Mouse (Mus musculus) ES-Bruce4 (cell line): ENCODE data around the gene Dhx57. TPM values are rescaled to one million over a fixed set of nuclear protein-coding genes. Genes with fewer than 3 reads are reported as not detected.
"Not testable (repeated sequence)": the region's sequence is repeated elsewhere in the genome, so short reads cannot be mapped to it uniquely, and the experiment has no call there.

Experiments used
- H3K27ac ChIP-seq: 2 replicates; pipeline ENCODE4 v1.5.1; 2012; ENCODE audit warnings: low read length, inconsistent platforms; ENCODE audit not compliant: insufficient read depth
- H3K27me3 ChIP-seq: 2 replicates; pipeline ENCODE4 v1.6.1; 2012; ENCODE audit warnings: mild to moderate bottlenecking, low read length, inconsistent platforms; ENCODE audit not compliant: control insufficient read depth, poor library complexity, insufficient read depth, severe bottlenecking
- H3K36me3 ChIP-seq: 2 replicates; pipeline ENCODE4 v1.6.1; 2012; ENCODE audit warnings: inconsistent platforms, mild to moderate bottlenecking, low read length, moderate library complexity; ENCODE audit not compliant: control insufficient read depth, poor library complexity, insufficient read depth, severe bottlenecking
- H3K4me1 ChIP-seq: one replicate; pipeline ENCODE4 v1.8.1; 2011; ENCODE audit warnings: low read length; ENCODE audit not compliant: control insufficient read depth, insufficient read depth
- H3K4me3 ChIP-seq: 2 replicates; pipeline ENCODE4 v1.5.1; 2011; ENCODE audit warnings: low read depth, mild to moderate bottlenecking, low read length
- H3K9ac ChIP-seq: 2 replicates; pipeline ENCODE4 v1.6.1; 2012; ENCODE audit warnings: low read depth, mild to moderate bottlenecking, inconsistent platforms; ENCODE audit not compliant: poor library complexity, severe bottlenecking
- H3K9me3 ChIP-seq: replicated peaks from 2 replicates; pipeline ENCODE4 v1.6.1; 2012; ENCODE audit warnings: mild to moderate bottlenecking, low read length, inconsistent platforms; ENCODE audit not compliant: control insufficient read depth, poor library complexity, insufficient read depth, severe bottlenecking
- CTCF ChIP-seq: IDR thresholded peaks from one replicate; pipeline ENCODE4 v1.8.1; 2011; ENCODE audit warnings: low read depth, low read length
- EP300 ChIP-seq: IDR thresholded peaks from 2 replicates; pipeline ENCODE4 v1.6.1; 2011; ENCODE audit warnings: low read depth, low read length; ENCODE audit not compliant: insufficient read depth
- POLR2A ChIP-seq: IDR thresholded peaks from one replicate; pipeline ENCODE4 v1.8.1; 2011; ENCODE audit warnings: low read length; ENCODE audit not compliant: insufficient read depth
- polyA plus RNA-seq: library from polyadenylated mRNA; stranded (reverse); fragments of >200 nt; gene quantifications from 2 replicates; pipeline ENCODE4 v1.2.4, GENCODE M21; 2011; ENCODE audit warnings: low read depth; ENCODE audit not compliant: missing spikeins, insufficient read depth, insufficient read length

Dhx57 gene
- polyA plus RNA-seq, 1 experiment = 26.4 TPM

DNA sequence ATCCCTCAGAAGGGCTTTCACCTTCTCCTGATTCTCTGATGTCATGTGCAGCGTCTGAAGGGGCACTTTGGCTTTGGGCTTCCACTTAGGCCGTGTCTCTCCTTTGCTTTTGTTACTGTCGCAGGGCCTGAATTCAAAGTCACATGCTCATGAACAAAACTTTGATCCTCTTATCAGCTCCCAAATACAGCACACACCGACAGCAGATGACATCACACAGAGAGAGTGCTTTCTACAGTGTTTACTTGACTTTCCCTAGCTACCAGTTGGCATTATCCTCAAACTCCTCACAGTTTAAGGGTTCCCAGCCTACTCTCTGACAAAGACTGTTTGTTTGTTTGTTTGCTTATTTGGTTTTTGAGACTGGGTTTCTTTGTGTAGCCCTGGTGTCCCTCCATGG, 12.0 kb downstream of the Dhx57 start:
- no peaks in the 10 kb centered on the region for H3K9me3 ChIP-seq
- no peak overlapping the region for H3K4me3 ChIP-seq
- TF ChIP-seq EP300 (no peak), POLR2A (no peak), CTCF (no peak)
- no peaks in the 10 kb centered on the region for H3K27me3 ChIP-seq
- no peak overlapping the region for H3K27ac ChIP-seq
- H3K36me3 ChIP-seq = peaks cover 18% of the 10 kb centered on the region
- no peaks in the 10 kb centered on the region for H3K4me1 ChIP-seq
- H3K9ac ChIP-seq = no peak overlapping the region

DNA sequence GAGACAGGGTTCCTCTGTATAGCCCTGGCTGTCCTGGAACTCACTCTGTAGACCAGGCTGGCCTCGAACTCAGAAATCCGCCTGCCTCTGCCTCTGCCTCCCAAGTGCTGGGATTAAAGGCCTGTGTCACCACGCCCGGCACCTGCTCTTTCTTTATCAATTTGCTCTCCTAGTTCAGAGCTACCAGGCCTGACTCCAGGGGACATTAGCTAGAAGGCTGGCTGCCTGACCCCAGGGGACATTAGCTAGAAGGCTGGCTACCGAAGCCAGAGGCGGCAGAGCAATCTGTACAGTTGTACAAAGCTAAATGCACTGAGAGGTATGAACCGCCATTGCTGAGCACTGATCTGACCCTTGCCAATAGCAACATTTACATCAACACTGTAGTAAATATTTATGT, 19.7 kb downstream of the Dhx57 start:
- not testable (repeated sequence) for H3K9ac ChIP-seq, H3K9me3 ChIP-seq, H3K27ac ChIP-seq, H3K27me3 ChIP-seq, H3K4me1 ChIP-seq, H3K4me3 ChIP-seq
- H3K36me3 ChIP-seq = peaks cover 30% of the 10 kb centered on the region

DNA sequence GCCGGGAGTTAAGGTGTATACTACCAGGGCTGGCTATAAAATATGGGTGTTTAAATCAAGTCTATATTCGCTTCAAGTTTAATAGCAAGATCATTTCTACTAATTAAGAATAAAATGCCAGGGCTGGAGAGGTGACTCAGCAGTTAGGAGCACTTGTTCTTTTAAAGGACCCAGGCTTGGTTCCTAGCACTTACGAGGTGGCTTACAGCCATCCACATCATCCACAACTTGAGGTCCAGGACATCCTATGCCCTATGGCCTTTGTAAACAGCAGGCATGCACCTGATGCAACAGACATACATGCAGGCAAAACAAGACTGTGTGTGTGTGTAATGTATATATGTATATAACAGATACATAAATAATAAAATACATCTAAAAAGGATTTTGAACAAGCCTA, 22.1 kb downstream of the Dhx57 start:
- H3K9me3 ChIP-seq = no peaks in the 10 kb centered on the region; the same call in 1 of the 2 replicates
- H3K27ac ChIP-seq = no peak overlapping the region
- no peak for TF ChIP-seq POLR2A
- H3K4me3 ChIP-seq = no peak overlapping the region
- peaks cover 28% of the 10 kb centered on the region for H3K36me3 ChIP-seq
- H3K27me3 ChIP-seq = no peaks in the 10 kb centered on the region
- no peak overlapping the region for H3K9ac ChIP-seq
- no peaks in the 10 kb centered on the region for H3K4me1 ChIP-seq

DNA sequence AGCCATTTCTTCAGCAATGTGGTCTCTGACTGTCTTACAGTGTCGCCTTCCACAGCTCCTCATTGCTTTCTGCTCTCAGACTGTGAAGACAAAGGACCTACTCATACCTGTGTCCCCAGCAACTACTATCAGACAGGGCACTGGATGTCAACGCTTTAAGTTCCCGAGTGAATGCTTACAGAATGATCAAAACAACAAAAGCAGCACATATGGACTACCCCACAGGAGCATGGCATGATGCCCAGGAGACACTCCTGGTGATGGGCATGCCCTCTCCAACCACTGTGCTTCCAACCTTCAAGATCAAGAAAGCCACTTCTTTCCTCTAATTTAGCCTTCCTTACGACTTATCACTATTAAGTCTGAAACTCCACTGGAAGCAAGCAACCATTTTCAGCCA, 23.2 kb downstream of the Dhx57 start:
- TF ChIP-seq CTCF (no peak), POLR2A (no peak), EP300 (no peak)
- H3K9ac ChIP-seq = no peak overlapping the region
- peaks cover 28% of the 10 kb centered on the region for H3K36me3 ChIP-seq
- H3K27me3 ChIP-seq = no peaks in the 10 kb centered on the region
- H3K9me3 ChIP-seq = no peaks in the 10 kb centered on the region; the same call in 1 of the 2 replicates
- H3K4me1 ChIP-seq = no peaks in the 10 kb centered on the region
- no peak overlapping the region for H3K4me3 ChIP-seq
- no peak overlapping the region for H3K27ac ChIP-seq

DNA sequence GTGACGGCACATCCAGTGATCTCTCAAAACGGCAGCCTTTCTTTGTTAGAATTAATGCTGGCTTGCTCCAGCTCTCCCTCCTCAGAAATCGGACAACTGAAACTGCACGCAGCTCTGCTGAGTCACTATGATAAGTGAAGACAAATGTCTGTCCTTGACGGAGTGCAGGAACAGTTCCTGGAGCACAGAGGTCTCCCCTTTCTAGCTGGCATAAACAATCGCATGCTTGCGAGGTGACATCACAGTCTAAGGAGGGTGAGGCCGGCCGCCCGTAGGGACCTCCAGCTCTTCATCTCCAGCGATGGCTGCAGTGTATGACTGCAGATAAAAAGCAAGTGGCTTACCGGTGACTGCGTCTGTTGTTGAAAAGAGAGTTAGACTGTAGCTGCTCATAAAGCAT, 35.1 kb downstream of the Dhx57 start:
- Histone ChIP-seq H3K9ac (peak overlapping the region; percentile 77), H3K4me1 (peaks cover 2% of the 10 kb centered on the region), H3K27me3 (no peaks in the 10 kb centered on the region), H3K9me3 (peaks cover 9% of the 10 kb centered on the region), H3K4me3 (peak overlapping the region; percentile 25), H3K27ac (peak overlapping the region; percentile 98), H3K36me3 (peaks cover 33% of the 10 kb centered on the region)
- TF ChIP-seq EP300 = peak; percentile 98
- TF ChIP-seq POLR2A = peak; percentile 18
- TF ChIP-seq CTCF = no peak

DNA sequence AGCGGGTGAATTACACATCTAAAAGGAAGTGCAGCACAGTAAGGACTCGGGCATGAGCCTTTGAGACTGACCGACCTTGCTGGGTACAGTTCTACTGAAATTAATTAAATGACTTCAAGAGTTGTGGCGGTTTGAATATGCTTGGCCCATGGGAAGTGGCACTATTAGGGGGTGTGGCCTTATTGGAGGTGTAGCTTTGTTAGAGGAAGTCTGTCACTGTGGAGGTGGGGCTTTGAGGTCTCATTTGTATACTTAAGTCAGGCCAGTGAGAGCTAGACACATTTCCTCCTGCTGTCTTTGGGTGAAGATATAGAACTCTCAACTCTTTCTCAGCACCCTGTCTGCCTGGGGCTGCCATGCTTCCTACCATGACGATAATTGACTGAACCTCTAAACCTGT, 35.9 kb downstream of the Dhx57 start:
- Histone ChIP-seq H3K4me3 (peak overlapping the region; percentile 42), H3K9me3 (peaks cover 9% of the 10 kb centered on the region)

More for the DNA sequence above, 35.9 kb downstream of the Dhx57 start:
- Histone ChIP-seq H3K27me3 (no peaks in the 10 kb centered on the region), H3K36me3 (peaks cover 33% of the 10 kb centered on the region), H3K9ac (peak overlapping the region; percentile 77), H3K27ac (peak overlapping the region; percentile 98), H3K4me1 (peaks cover 2% of the 10 kb centered on the region)
- no peak for TF ChIP-seq POLR2A
